Mouse (Mus musculus) midbrain, embryonic 16.5 days (tissue): ENCODE measurements around the gene Med14. TPM values are rescaled to one million over a fixed set of nuclear protein-coding genes. Genes with fewer than 3 reads are reported as not detected.

Experiments
- ATAC-seq: fragments of 200-750 bp; cut with Nextera tagmentation; 2 replicates; pipeline ENCODE4 v1.8.0; 2017; ENCODE audit warnings: moderate TSS enrichment
- H3K27ac ChIP-seq: fragments of 300-500 bp; sonication (generic); 2 replicates; pipeline ENCODE4 v1.5.1; 2014; ENCODE audit warnings: mild to moderate bottlenecking, low read length, mixed read lengths
- H3K27me3 ChIP-seq: fragments of 300-500 bp; sonication (generic); 2 replicates; pipeline ENCODE4 v1.6.1; 2014; ENCODE audit warnings: low read depth, low read length, mixed read lengths; ENCODE audit not compliant: control insufficient read depth, insufficient read depth
- H3K36me3 ChIP-seq: fragments of 300-500 bp; sonication (generic); 2 replicates; pipeline ENCODE4 v1.6.1; 2014; ENCODE audit warnings: mild to moderate bottlenecking, low read length, moderate library complexity, mixed read lengths; ENCODE audit not compliant: control insufficient read depth, insufficient read depth
- H3K4me1 ChIP-seq: fragments of 300-500 bp; sonication (generic); 2 replicates; pipeline ENCODE4 v1.6.1; 2014; ENCODE audit warnings: mild to moderate bottlenecking, low read length, mixed read lengths; ENCODE audit not compliant: control insufficient read depth, insufficient read depth
- H3K4me2 ChIP-seq: fragments of 300-500 bp; sonication (generic); 2 replicates; pipeline ENCODE4 v1.6.1; 2014; ENCODE audit warnings: mild to moderate bottlenecking, low read length, mixed read lengths
- H3K4me3 ChIP-seq: fragments of 300-500 bp; sonication (generic); 2 replicates; pipeline ENCODE4 v1.5.1; 2014; ENCODE audit warnings: low read depth, mild to moderate bottlenecking, low read length, moderate library complexity, mixed read lengths
- H3K9ac ChIP-seq: fragments of 300-500 bp; sonication (generic); 2 replicates; pipeline ENCODE4 v1.6.1; 2014; ENCODE audit warnings: low read depth, low read length, mixed read lengths
- H3K9me3 ChIP-seq: fragments of 300-500 bp; sonication (generic); replicated peaks from 2 replicates; pipeline ENCODE4 v1.6.1; 2014; ENCODE audit warnings: mild to moderate bottlenecking, low read length, mixed read lengths; ENCODE audit not compliant: control insufficient read depth, poor library complexity, severe bottlenecking
- WGBS: fragments of 180-500 bp; shearing (Covaris S2); extraction: QIAGEN DNeasy Blood & Tissue Kit; methylation state at CpG from one replicate; pipeline ENCODE4 v1.1.7; 2014; 5-methylcytosine and 5-hydroxymethylcytosine counted together
- polyA plus RNA-seq: library from polyadenylated mRNA; unstranded; fragments of >200 nt; fragmentation: Nextera tagmentation; extraction: Ambion mirVana; gene quantifications from 2 replicates; pipeline ENCODE4 v1.2.1, GENCODE M21; 2015

Gene Med14
- polyA plus RNA-seq, 1 experiment from 2014 or later, result 11.8 TPM

- 47% methylated on average over 3 of the region's 3 CpGs for WGBS
- Histone ChIP-seq H3K4me2 (peak overlapping the region; percentile 55), H3K9ac (peak overlapping the region; percentile 68), H3K4me3 (peak overlapping the region; percentile 59), H3K4me1 (peaks cover 9% of the 10 kb centered on the region), H3K27me3 (no peaks in the 10 kb centered on the region), H3K36me3 (no peaks in the 10 kb centered on the region), H3K9me3 (no peaks in the 10 kb centered on the region), H3K27ac (peak overlapping the region; percentile 95)
- ATAC-seq, result no peak
These were observed 1.4 kb upstream of the Med14 start for GRCm38 (mm10) chrX:12763127-12763834.

GRCm38 (mm10) chrX:12762334-12763126 lies 657 bp upstream of the Med14 start:
- H3K4me1 ChIP-seq, result peaks cover 15% of the 10 kb centered on the region
- ATAC-seq, result peak; percentile 36
- H3K27me3 ChIP-seq, result no peaks in the 10 kb centered on the region
- 18% methylated on average over 32 of the region's 32 CpGs for WGBS
- no peaks in the 10 kb centered on the region for H3K36me3 ChIP-seq
- H3K9me3 ChIP-seq, result no peaks in the 10 kb centered on the region
- H3K27ac ChIP-seq, result peak overlapping the region; percentile 95
- peak overlapping the region; percentile 55 for H3K4me2 ChIP-seq
- peak overlapping the region; percentile 59 for H3K4me3 ChIP-seq
- peak overlapping the region; percentile 68 for H3K9ac ChIP-seq

GRCm38 (mm10) chrX:12761259-12761625 lies 631 bp downstream of the Med14 start:
- H3K27ac ChIP-seq, result peak overlapping the region; percentile 95
- H3K4me1 ChIP-seq, result peaks cover 16% of the 10 kb centered on the region
- H3K36me3 ChIP-seq, result no peaks in the 10 kb centered on the region
- H3K4me3 ChIP-seq, result peak overlapping the region; percentile 59
- ATAC-seq, result no peak; the same call in 1 of the 2 replicates
- WGBS, result 17% methylated on average over 21 of the region's 25 CpGs
- H3K9me3 ChIP-seq, result no peaks in the 10 kb centered on the region
- H3K4me2 ChIP-seq, result peak overlapping the region; percentile 62
- peak overlapping the region; percentile 74 for H3K9ac ChIP-seq
- H3K27me3 ChIP-seq, result no peaks in the 10 kb centered on the region

GRCm38 (mm10) chrX:12760501-12760900 lies 1.4 kb downstream of the Med14 start:
- no peaks in the 10 kb centered on the region for H3K9me3 ChIP-seq
- peak overlapping the region; percentile 59 for H3K4me3 ChIP-seq
- ATAC-seq, result no peak
- peaks cover 16% of the 10 kb centered on the region for H3K4me1 ChIP-seq
- no peaks in the 10 kb centered on the region for H3K36me3 ChIP-seq
- 0 out of 2 replicates have a peak overlapping the region, but pooled peaks have one; percentile 16 for H3K9ac ChIP-seq
- 24% methylated on average over 8 of the region's 8 CpGs for WGBS
- peak overlapping the region; percentile 62 for H3K4me2 ChIP-seq
- no peaks in the 10 kb centered on the region for H3K27me3 ChIP-seq
- no peak overlapping the region for H3K27ac ChIP-seq

- ATAC-seq, result no peak
- Histone ChIP-seq H3K9me3 (no peaks in the 10 kb centered on the region), H3K27ac (no peak overlapping the region), H3K27me3 (no peaks in the 10 kb centered on the region), H3K36me3 (no peaks in the 10 kb centered on the region), H3K4me2 (peak overlapping the region; percentile 62), H3K9ac (no peak overlapping the region), H3K4me1 (peaks cover 16% of the 10 kb centered on the region), H3K4me3 (peak overlapping the region; percentile 19; the same call in 1 of the 2 replicates)
- 55% methylated on average over 5 of the region's 5 CpGs for WGBS
These were observed 2.2 kb downstream of the Med14 start for GRCm38 (mm10) chrX:12759625-12760024.

- Histone ChIP-seq H3K4me2 (no peak overlapping the region), H3K36me3 (no peaks in the 10 kb centered on the region), H3K27me3 (no peaks in the 10 kb centered on the region), H3K9ac (no peak overlapping the region), H3K9me3 (no peaks in the 10 kb centered on the region), H3K27ac (no peak overlapping the region), H3K4me3 (no peak overlapping the region), H3K4me1 (no peaks in the 10 kb centered on the region)
- 89% methylated on average over 4 of the region's 4 CpGs for WGBS
- ATAC-seq, result no peak
These were observed 14.0 kb downstream of the Med14 start for GRCm38 (mm10) chrX:12747886-12748285.

GRCm38 (mm10) chrX:12746729-12747128 lies 15.1 kb downstream of the Med14 start:
- Histone ChIP-seq H3K4me1 (no peaks in the 10 kb centered on the region), H3K36me3 (no peaks in the 10 kb centered on the region), H3K4me2 (no peak overlapping the region), H3K4me3 (no peak overlapping the region), H3K9me3 (no peaks in the 10 kb centered on the region), H3K9ac (no peak overlapping the region), H3K27me3 (no peaks in the 10 kb centered on the region), H3K27ac (no peak overlapping the region)
- WGBS, result 95% methylated on average over 3 of the region's 3 CpGs
- ATAC-seq, result no peak

- no peaks in the 10 kb centered on the region for H3K4me1 ChIP-seq
- ATAC-seq, result no peak
- no peak overlapping the region for H3K27ac ChIP-seq
- H3K27me3 ChIP-seq, result no peaks in the 10 kb centered on the region
- no peak overlapping the region for H3K4me2 ChIP-seq
- H3K4me3 ChIP-seq, result no peak overlapping the region
- no peaks in the 10 kb centered on the region for H3K36me3 ChIP-seq
- H3K9ac ChIP-seq, result no peak overlapping the region
- H3K9me3 ChIP-seq, result no peaks in the 10 kb centered on the region
These were observed 21.5 kb downstream of the Med14 start for GRCm38 (mm10) chrX:12740396-12740795.

- H3K4me1 ChIP-seq, result no peaks in the 10 kb centered on the region
- no peak overlapping the region for H3K9ac ChIP-seq
- no peaks in the 10 kb centered on the region for H3K9me3 ChIP-seq
- no peak overlapping the region for H3K4me2 ChIP-seq
- WGBS, result 94% methylated on average over 4 of the region's 4 CpGs
- no peak for ATAC-seq
- H3K36me3 ChIP-seq, result 0 out of 2 replicates have a peak, but pooled peaks cover 4% of the 10 kb centered on the region
- H3K27ac ChIP-seq, result no peak overlapping the region
- H3K27me3 ChIP-seq, result no peaks in the 10 kb centered on the region
- H3K4me3 ChIP-seq, result no peak overlapping the region
These were observed 45.8 kb downstream of the Med14 start for GRCm38 (mm10) chrX:12716036-12716435.
